22 mouse cellular contexts compared by ENCODE assay signal in the genomic region with DNA sequence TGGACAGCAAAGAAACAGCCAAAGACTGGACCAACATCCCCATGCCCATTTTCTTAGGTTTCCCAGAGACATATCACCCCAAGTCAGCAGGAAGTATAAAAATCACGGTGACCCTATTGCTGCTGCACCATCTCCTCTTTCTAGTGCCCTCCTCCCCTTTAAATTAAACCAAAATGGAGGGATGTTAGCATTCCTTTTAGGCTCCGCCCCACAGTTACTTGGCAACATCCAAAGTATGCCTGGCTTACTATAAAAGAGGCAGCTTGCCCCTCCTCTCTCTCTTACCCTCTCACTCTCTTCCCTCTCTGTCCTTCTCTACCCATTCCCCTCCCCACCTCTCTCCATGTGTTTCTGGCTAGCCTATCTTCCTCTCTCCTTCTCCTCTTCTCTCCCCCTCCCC. TPM values are rescaled to one million over a fixed set of nuclear protein-coding genes. Genes with fewer than 3 reads are reported as not detected.
DNase-seq lines count a peak whose midpoint lies in the region; ATAC-seq lines count a peak whose summit lies in the region.
"Had no signal": no experiment of that assay in that cellular context is flagged by ENCODE, and none has a peak within 500 bp of the region (broad histone marks: within the 10 kb centered on the region; RNA-seq: fewer than 3 reads in every experiment).

No protein-coding gene starts in this region.

- no peak for ATAC-seq in hindbrain, embryonic 16.5 days
- no peak for ATAC-seq in midbrain, embryonic 11.5 days (ENCODE audit: low FRiP score)
- ATAC-seq in midbrain, embryonic 14.5 days (ENCODE audit: low FRiP score, low TSS enrichment) = no peak
- ATAC-seq: activated CD4-positive, CD25-positive, alpha-beta regulatory T cell, adult 4 months; CD4-positive, CD25-positive, alpha-beta regulatory T cell, adult 4 months; forebrain, embryonic 13.5 days; forebrain, embryonic 15.5 days had no signal

- WGBS in hindbrain, embryonic 10.5 days = 78% methylated on average over 2 of the region's 2 CpGs
- 86% methylated on average over 2 of the region's 2 CpGs for WGBS in hindbrain, embryonic 16.5 days
- 82% methylated on average over 2 of the region's 2 CpGs for WGBS in midbrain, embryonic 11.5 days
- whole genome bisulfite sequencing in midbrain, embryonic 14.5 days = 75% methylated on average over 2 of the region's 2 CpGs

- H3K4me1 ChIP-seq in hindbrain, embryonic 10.5 days (replicated peaks) = peaks cover 12% of the 10 kb centered on the region
- H3K4me1 ChIP-seq in hindbrain, embryonic 16.5 days (ENCODE audit: control insufficient read depth, insufficient read depth, low read depth, low read length) = no peaks in the 10 kb centered on the region
- peaks cover 3% of the 10 kb centered on the region; the same call in 1 of the 2 replicates for H3K4me1 ChIP-seq in midbrain, embryonic 11.5 days (ENCODE audit: control insufficient read depth, insufficient read depth, low read length)
- H3K4me1 ChIP-seq in midbrain, embryonic 14.5 days (ENCODE audit: control insufficient read depth, insufficient read depth, low read length) = no peaks in the 10 kb centered on the region
- H3K4me1 ChIP-seq: embryonic facial prominence, embryonic 12.5 days; forebrain, embryonic 13.5 days; forebrain, embryonic 15.5 days had no signal

- no peak overlapping the region for H3K9ac ChIP-seq in hindbrain, embryonic 16.5 days (ENCODE audit: low read depth, low read length)
- no peak overlapping the region for H3K9ac ChIP-seq in midbrain, embryonic 11.5 days (ENCODE audit: low read length)
- H3K9ac ChIP-seq in midbrain, embryonic 14.5 days (replicated peaks; ENCODE audit: low read length) = no peak overlapping the region
- H3K9ac ChIP-seq: embryonic facial prominence, embryonic 12.5 days; forebrain, embryonic 13.5 days; forebrain, embryonic 15.5 days had no signal

- DNase-seq in heart, adult 11 months = peak; percentile 81
- no peak for DNase-seq in heart, postnatal 14 days
- DNase-seq in hindbrain, embryonic 10.5 days (ENCODE audit: low spot score) = peak; percentile 1
- peak; percentile 21 for DNase-seq in midbrain, embryonic 11.5 days (ENCODE audit: low spot score, missing footprints)
- no peak for DNase-seq in midbrain, embryonic 14.5 days
- DNase-seq in gastrocnemius, postnatal 36 days = no peak
- DNase-seq: adrenal gland, adult 8-10 months; adrenal gland, postnatal 14 days; adrenal gland, postnatal 36 days; B cell, adult 2 months; cerebellum, adult 11-12 months; cerebellum, adult 2 months; cerebellum, adult 9-10 months; cerebellum, postnatal 10 days; cerebellum, postnatal 25 days had no signal

- peaks cover 24% of the 10 kb centered on the region; the same call in 1 of the 2 replicates for H3K9me3 ChIP-seq in hindbrain, embryonic 10.5 days
- H3K9me3 ChIP-seq in hindbrain, embryonic 16.5 days (ENCODE audit: control insufficient read depth, low read length) = peaks cover 3% of the 10 kb centered on the region; the same call in 1 of the 2 replicates
- H3K9me3 ChIP-seq in midbrain, embryonic 11.5 days (ENCODE audit: control insufficient read depth, low read length) = no peaks in the 10 kb centered on the region; the same call in 1 of the 2 replicates
- H3K9me3 ChIP-seq in midbrain, embryonic 14.5 days (ENCODE audit: control insufficient read depth, low read length) = 0 out of 2 replicates have a peak, but pooled peaks cover 4% of the 10 kb centered on the region
- H3K9me3 ChIP-seq: forebrain, embryonic 15.5 days had no signal

- no peaks in the 10 kb centered on the region for H3K27me3 ChIP-seq in hindbrain, embryonic 10.5 days (ENCODE audit: insufficient read depth, poor library complexity, severe bottlenecking)
- H3K27me3 ChIP-seq in hindbrain, embryonic 16.5 days (replicated peaks; ENCODE audit: control insufficient read depth, insufficient read depth, low read length) = no peaks in the 10 kb centered on the region
- no peaks in the 10 kb centered on the region for H3K27me3 ChIP-seq in midbrain, embryonic 11.5 days (ENCODE audit: control insufficient read depth, insufficient read depth, low read length)
- H3K27me3 ChIP-seq in midbrain, embryonic 14.5 days (ENCODE audit: control insufficient read depth, insufficient read depth, low read length) = no peaks in the 10 kb centered on the region
- H3K27me3 ChIP-seq: embryonic facial prominence, embryonic 12.5 days; forebrain, embryonic 13.5 days; forebrain, embryonic 15.5 days had no signal

- H3K4me2 ChIP-seq in hindbrain, embryonic 16.5 days (ENCODE audit: low read length) = no peak overlapping the region
- H3K4me2 ChIP-seq in midbrain, embryonic 11.5 days = no peak overlapping the region
- no peak overlapping the region for H3K4me2 ChIP-seq in midbrain, embryonic 14.5 days (ENCODE audit: low read length)
- H3K4me2 ChIP-seq: embryonic facial prominence, embryonic 12.5 days; forebrain, embryonic 13.5 days; forebrain, embryonic 15.5 days had no signal

- intact Hi-C loops in heart, postnatal 14 days (cut with DNase I) = no loop called here
- intact Hi-C loops in gastrocnemius, postnatal 36 days (cut with DNase I) = no loop called here

- no peak overlapping the region for H3K4me3 ChIP-seq in hindbrain, embryonic 10.5 days
- H3K4me3 ChIP-seq in hindbrain, embryonic 16.5 days (ENCODE audit: low read length) = no peak overlapping the region
- no peak overlapping the region for H3K4me3 ChIP-seq in midbrain, embryonic 11.5 days (ENCODE audit: low read depth, low read length)
- no peak overlapping the region for H3K4me3 ChIP-seq in midbrain, embryonic 14.5 days (replicated peaks; ENCODE audit: low read depth, low read length)
- H3K4me3 ChIP-seq: embryonic facial prominence, embryonic 10.5 days; embryonic facial prominence, embryonic 12.5 days; forebrain, embryonic 13.5 days; forebrain, embryonic 15.5 days had no signal

- H3K27ac ChIP-seq in hindbrain, embryonic 10.5 days = no peak overlapping the region
- no peak overlapping the region for H3K27ac ChIP-seq in hindbrain, embryonic 16.5 days (ENCODE audit: low read depth, low read length)
- H3K27ac ChIP-seq in midbrain, embryonic 11.5 days (ENCODE audit: low read depth, low read length) = no peak overlapping the region
- H3K27ac ChIP-seq in midbrain, embryonic 14.5 days (replicated peaks; ENCODE audit: low read depth, low read length) = no peak overlapping the region
- H3K27ac ChIP-seq: embryonic facial prominence, embryonic 10.5 days; embryonic facial prominence, embryonic 12.5 days; forebrain, embryonic 13.5 days; forebrain, embryonic 15.5 days had no signal

- H3K36me3 ChIP-seq in hindbrain, embryonic 10.5 days = peaks cover 21% of the 10 kb centered on the region
- no peaks in the 10 kb centered on the region for H3K36me3 ChIP-seq in hindbrain, embryonic 16.5 days (ENCODE audit: control insufficient read depth, insufficient read depth, low read length)
- no peaks in the 10 kb centered on the region for H3K36me3 ChIP-seq in midbrain, embryonic 11.5 days (ENCODE audit: control insufficient read depth, insufficient read depth, low read length)
- H3K36me3 ChIP-seq in midbrain, embryonic 14.5 days (ENCODE audit: control insufficient read depth, insufficient read depth, low read length) = no peaks in the 10 kb centered on the region
- H3K36me3 ChIP-seq: forebrain, embryonic 15.5 days had no signal

RNA-seq across cellular contexts. Expression of gene Cdkl4, which starts 9.2 kb away (rescaled TPM):
- under 1 TPM in 1 of 2 experiments, not detected in 1; 0.14 TPM for total RNA-seq in heart, postnatal 14 days (2021)
- 2.9 and 3.0 TPM in 2 replicates for polyA plus RNA-seq in hindbrain, embryonic 10.5 days (2016; fragmentation: Nextera tagmentation; extraction: Ambion mirVana)
- 7.3 and 7.9 TPM in 2 replicates for polyA plus RNA-seq in hindbrain, embryonic 16.5 days (2015; fragmentation: Nextera tagmentation; extraction: Ambion mirVana)
- 1.4 and 2.0 TPM in 2 replicates for polyA plus RNA-seq in midbrain, embryonic 11.5 days (2014; fragmentation: Nextera tagmentation; extraction: Ambion mirVana)
- 3.2 and 3.7 TPM in 2 replicates for polyA plus RNA-seq in midbrain, embryonic 14.5 days (2014; fragmentation: Nextera tagmentation; extraction: Ambion mirVana)
- total RNA-seq in gastrocnemius, postnatal 36 days (2021) = not detected

Comparison
In these comparisons a context has a peak if more than half of its experiments do, and no peak if none do; other contexts are left out.
1. DNase-seq: peak in heart, adult 11 months (single experiment), hindbrain, embryonic 10.5 days (single experiment) and midbrain, embryonic 11.5 days (single experiment); none in heart, postnatal 14 days (0 of 2), midbrain, embryonic 14.5 days (single experiment) and gastrocnemius, postnatal 36 days (0 of 2).